Mouse (Mus musculus) adipocyte (in vitro differentiated cells): ENCODE results near the gene Sppl2b.
A peak's percentile ranks its signal among the peaks of the same experiment; 100 is the strongest.
"Not testable (repeated sequence)": the region's sequence is repeated elsewhere in the genome, so short reads cannot be mapped to it uniquely, and the experiment has no call there.

Source experiments
- DNase-seq: peaks from one replicate; pipeline ENCODE4 v3.0.0-alpha.2; 2016; ENCODE audit warnings: low spot score

Gene Sppl2b

DNA sequence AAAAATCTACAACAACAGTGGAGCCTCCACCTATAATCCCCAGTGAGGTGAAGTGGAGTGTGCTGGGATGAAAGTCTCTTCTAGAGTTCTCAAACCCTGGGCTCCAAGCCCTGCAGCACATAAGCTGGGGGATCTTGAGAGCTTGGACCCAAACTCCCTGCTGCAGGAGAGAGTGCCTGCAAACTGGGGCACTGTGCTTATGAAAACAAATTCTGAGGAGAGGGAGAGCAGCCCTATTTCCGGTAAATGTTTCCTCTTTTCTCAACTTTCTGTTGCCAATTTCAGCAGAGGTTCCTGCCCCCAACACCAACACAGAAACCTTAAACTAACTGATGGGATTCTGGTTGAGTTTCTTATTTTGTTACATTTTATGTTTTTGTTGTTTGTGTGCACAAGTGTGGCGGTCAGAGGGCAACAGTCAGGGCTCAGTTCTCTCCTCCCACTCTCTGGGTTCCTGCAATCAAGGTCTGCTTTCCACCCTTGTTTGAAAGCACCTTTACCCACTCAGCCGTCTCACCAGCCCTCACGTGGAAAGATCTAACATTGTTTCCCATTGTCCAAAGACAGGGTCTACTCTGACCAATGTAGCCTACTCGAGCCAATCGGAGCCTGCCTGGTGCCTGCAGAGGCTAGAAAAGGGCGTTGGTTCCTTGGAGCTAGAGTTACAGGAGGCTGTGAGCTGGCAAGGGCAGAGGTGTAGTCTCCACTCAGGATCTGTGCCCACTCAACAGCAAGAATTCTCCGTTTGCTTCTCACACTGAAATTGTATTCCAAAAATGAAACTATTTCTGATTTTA lies 31.0 kb upstream of the Sppl2b start:
- DNase-seq, result no peak

GRCm38 (mm10) chr10:80824827-80825226 lies 30.2 kb upstream of the Sppl2b start:
- no peak for DNase-seq

- DNase-seq, result peak; percentile 100
These were observed 28.7 kb upstream of the Sppl2b start, which contains the start of gene Oaz1 for GRCm38 (mm10) chr10:80826151-80827062. Gene Oaz1, plus strand, starts transcription at chr10:80826656.

GRCm38 (mm10) chr10:80827063-80827869 lies 27.8 kb upstream of the Sppl2b start:
- DNase-seq, result no peak

DNA sequence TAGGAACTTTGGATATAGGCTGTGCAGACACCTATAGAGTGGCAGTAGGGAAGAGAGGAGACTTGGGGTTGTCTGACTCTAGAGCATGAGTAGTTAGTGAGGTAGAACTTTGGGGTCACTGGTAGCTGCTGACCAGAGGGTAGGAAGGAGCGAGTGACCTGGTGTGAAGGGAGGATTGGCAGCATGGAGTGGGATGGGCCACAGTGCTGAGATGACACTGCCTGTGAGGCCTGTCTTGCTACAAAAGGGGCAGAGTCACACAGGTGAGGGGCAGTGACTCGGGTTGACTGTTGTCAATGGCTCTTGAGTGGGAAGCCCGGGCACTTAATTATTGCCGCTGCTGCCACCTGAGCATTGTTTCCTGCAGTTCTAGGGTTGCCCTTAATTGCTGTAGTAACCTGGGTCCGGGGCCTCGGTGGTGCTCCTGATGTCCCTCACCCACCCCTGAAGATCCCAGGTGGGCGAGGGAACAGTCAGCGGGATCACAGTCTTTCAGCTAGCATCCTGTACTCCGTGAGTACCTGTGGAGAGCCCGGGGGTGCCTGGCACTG lies 27.1 kb upstream of the Sppl2b start:
- no peak for DNase-seq

DNA sequence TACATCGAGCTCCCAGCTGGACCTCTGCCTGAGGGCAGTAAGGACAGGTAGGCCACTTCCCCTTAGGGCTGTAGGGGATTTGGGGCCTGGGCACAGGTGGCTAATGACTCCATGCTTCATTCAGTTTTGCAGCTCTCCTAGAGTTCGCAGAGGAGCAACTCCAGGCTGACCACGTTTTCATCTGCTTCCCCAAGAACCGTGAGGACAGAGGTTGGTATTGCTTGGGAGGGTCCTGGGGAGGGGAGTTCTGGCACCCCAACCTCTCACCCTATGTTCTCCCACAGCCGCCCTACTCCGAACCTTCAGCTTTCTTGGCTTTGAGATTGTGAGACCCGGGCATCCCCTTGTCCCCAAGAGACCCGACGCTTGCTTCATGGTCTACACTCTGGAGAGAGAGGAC lies 26.5 kb upstream of the Sppl2b start:
- DNase-seq, result not testable (repeated sequence)

DNA sequence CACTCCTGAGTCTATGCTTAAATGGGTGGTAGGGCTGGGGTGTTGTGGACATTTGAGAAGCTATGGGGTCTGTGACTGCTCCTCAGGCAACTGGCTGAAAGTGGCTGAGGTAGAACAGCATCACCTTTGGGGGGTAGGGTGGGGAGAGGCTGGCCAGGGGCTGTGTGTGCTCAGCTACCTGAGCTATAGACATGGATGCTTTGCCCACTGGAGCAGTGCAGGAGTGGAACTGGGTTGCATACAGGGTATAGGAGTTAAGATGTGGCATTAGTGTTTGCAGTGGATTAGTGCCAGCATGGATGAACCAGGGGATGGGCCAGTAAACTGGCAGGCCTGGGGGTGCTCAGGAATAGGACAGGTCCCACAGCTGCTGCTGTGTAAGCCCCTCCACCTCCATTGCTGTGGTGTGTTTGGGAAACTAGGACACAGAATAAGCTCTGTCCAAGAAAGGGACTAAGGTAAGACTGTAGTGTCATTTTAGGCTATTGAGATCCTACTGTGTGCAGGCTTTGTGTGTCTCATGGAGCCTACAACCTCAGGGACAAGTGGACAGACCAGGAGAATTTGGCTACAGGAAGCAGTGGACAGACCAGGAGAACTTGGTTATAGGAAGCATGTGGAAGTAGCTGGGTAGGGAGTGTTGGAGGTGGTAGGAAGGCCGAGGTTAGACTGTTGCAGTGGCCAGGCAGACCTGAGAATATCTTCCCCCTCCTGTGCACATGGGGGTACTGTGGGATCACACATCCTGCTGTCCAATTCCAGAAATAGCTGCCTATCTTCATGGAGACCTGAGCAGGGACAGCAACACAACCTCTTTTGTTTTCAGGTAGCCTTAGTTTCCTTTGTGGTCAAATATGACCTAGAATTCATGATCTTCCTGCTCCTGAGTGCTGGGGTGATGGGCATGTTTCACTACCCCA lies 25.5 kb upstream of the Sppl2b start:
- DNase-seq, result no peak

- DNase-seq, result no peak
These were observed 23.9 kb upstream of the Sppl2b start for GRCm38 (mm10) chr10:80831136-80831535.

- DNase-seq, result no peak
These were observed 22.3 kb upstream of the Sppl2b start for GRCm38 (mm10) chr10:80832818-80833217.

DNA sequence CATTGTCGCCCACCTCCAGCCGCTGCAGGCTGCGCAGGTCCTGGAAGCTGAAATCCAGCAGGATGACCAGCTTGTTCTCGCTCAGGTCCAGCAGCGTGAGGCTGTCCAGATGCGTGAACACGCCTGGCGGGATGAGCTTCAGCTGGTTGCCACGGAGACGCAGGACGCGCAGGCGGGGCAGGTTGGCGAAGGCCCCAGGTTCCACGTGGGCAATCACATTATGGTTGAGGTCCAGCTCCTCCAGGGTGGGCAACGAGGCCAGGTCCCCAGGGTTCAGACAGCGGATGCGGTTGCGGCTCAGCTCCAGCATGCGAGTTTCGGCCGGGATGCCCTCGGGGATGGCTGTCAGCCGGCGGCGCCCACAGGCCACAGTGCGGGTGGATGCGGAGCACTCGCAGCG lies 19.5 kb upstream of the Sppl2b start:
- DNase-seq, result no peak

- no peak for DNase-seq
These were observed 18.1 kb upstream of the Sppl2b start for GRCm38 (mm10) chr10:80836949-80837379.

DNA sequence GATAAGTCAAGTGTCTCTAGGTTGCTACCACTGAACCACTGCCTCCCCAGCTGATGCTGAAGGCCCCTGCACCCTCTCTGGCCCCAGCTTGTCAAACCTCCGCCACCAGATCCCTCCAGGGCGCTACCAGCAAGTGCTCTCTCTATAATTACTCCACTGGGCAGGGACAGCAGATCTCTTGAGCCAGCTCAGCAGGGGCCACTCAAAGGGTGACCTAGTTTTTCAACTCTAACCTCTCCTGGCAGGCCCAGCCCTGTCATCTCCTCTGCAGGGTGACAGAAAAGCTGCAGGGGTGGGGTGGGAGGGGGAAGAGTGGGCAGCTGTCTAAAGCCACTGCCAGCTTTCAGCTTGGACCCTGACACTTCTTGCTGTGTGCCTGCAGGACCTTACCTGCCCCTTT lies 17.2 kb upstream of the Sppl2b start:
- no peak for DNase-seq

DNA sequence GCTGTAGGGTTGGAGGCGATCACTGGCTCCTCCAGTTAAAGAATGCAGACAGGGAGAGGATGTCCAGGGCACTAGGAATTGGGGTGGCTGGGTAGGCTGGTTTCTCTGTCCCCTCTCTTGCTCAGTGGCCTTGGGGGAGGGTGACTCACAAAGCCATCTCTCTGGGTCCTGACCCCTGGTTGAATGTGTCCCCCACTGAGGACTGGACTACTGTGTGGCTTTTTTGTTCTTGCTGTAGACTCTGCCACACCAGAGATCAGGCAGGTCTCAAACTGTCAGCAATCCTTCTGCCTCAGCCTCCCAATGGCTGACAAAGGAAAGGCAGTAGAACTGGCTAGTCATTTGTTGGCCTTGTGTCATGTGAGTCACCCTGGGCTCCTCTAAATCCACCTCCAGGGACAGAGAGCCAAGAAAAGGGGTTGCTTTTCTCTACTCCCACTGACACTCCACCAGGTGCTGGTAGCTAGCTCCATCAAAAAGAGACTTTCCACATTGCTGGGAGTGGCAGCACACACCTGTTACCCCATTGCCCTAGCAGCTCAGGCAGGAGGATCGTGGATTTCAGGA lies 16.6 kb upstream of the Sppl2b start:
- no peak for DNase-seq

- no peak for DNase-seq
These were observed 15.2 kb upstream of the Sppl2b start for GRCm38 (mm10) chr10:80839848-80840247.

GRCm38 (mm10) chr10:80841685-80842084 lies 13.4 kb upstream of the Sppl2b start:
- DNase-seq, result no peak

DNA sequence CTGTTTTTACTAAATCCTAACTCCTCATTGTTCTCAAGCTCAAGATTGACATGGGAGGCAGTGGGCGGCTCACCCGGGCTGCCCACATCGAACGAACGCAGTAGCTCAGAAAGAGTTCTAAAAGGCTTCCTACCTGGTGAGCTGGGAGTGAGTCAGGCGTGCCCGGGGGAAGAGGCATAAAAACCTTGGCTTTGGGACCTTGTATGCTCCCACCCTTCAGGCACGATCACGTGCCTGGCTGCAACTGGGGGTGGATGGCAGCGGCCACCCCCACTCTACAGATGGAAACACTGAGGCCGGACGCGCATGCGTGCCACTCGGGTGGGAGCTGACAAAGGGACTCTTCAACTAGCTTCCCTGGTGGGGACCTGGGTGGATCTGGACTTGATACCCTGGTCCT lies 12.7 kb upstream of the Sppl2b start:
- DNase-seq, result no peak

DNA sequence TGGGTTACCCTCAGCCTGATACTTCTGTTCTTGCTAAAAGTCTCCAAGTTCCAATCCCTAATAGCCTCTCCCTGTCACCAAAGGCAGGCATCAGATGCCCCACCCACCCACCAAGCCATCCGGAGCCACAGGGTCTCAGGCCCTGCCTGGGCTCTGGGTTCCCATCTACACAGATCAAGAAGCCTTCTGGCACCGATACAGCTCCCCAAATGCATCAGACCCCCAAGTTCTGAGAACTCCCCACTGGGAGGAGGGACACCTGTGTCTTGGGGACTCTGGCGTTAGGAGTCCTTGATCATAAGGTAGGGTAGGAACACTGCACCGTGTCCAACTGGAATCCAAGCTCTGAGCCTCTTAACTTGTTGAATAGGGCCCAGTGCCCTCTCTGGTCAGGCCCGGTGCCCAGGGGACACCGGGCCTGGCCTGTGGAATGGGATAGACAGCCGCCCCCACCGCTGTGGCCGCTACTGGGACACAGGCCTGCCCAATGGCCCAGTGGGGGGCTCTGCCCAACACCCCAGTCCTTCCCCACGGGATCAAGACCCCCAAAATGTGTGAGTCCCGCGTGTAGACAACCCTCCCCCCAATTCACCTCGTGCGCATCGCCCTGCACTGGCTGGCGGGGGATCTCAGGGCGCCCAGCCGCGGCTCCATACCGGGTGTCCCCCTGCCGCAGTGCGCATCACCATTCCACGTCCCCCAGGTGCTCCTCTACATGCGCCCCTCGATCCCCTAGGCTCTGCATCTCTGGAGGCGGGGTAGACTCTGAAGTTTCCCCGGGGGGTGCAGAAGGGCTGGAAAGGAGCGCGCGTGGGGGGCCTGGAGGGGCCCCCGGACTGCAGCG lies 11.8 kb upstream of the Sppl2b start:
- no peak for DNase-seq

- DNase-seq, result no peak
These were observed 11.0 kb upstream of the Sppl2b start, which contains the start of gene Lingo3 for GRCm38 (mm10) chr10:80843931-80844547. Gene Lingo3, minus strand, starts transcription at chr10:80844039.
